Mouse (Mus musculus) embryonic facial prominence, embryonic 11.5 days (tissue): Measurements from ENCODE around the gene Zfp260. TPM values are rescaled to one million over a fixed set of nuclear protein-coding genes. Genes with fewer than 3 reads are reported as not detected.

Experiments used
- ATAC-seq: fragments of 200-750 bp; cut with Nextera tagmentation; replicated peaks from 2 replicates; pipeline ENCODE4 v1.8.0; 2017; ENCODE audit warnings: low read depth; ENCODE audit not compliant: insufficient number of reproducible peaks, low FRiP score, low TSS enrichment
- DNase-seq: peaks from one replicate; pipeline ENCODE4 v3.0.0-alpha.2; 2015; ENCODE audit warnings: low spot score
- H3K27ac ChIP-seq: fragments of 300-500 bp; sonication (generic); replicated peaks from 2 replicates; pipeline ENCODE4 v1.5.1; 2014; ENCODE audit warnings: mild to moderate bottlenecking, low read depth, low read length, control low read depth
- H3K27me3 ChIP-seq: fragments of 300-500 bp; sonication (generic); 2 replicates; pipeline ENCODE4 v1.6.1; 2014; ENCODE audit warnings: mild to moderate bottlenecking, low read length, moderate library complexity, mixed read lengths; ENCODE audit not compliant: control insufficient read depth, insufficient read depth
- H3K36me3 ChIP-seq: fragments of 300-500 bp; sonication (generic); replicated peaks from 2 replicates; pipeline ENCODE4 v1.6.1; 2014; ENCODE audit warnings: low read depth, mild to moderate bottlenecking, low read length, moderate library complexity, mixed read lengths; ENCODE audit not compliant: control insufficient read depth, insufficient read depth
- H3K4me1 ChIP-seq: fragments of 300-500 bp; sonication (generic); 2 replicates; pipeline ENCODE4 v1.6.1; 2014; ENCODE audit warnings: low read length, mixed read lengths; ENCODE audit not compliant: control insufficient read depth, insufficient read depth
- H3K4me2 ChIP-seq: fragments of 300-500 bp; sonication (generic); 2 replicates; pipeline ENCODE4 v1.6.1; 2014; ENCODE audit warnings: low read depth, mild to moderate bottlenecking, control low read depth, low read length, moderate library complexity
- H3K4me3 ChIP-seq: fragments of 300-500 bp; sonication (generic); 2 replicates; pipeline ENCODE4 v1.5.1; 2014; ENCODE audit warnings: low read depth, low read length, control low read depth
- H3K9ac ChIP-seq: fragments of 300-500 bp; sonication (generic); replicated peaks from 2 replicates; pipeline ENCODE4 v1.6.1; 2014; ENCODE audit warnings: mild to moderate bottlenecking, control low read depth, low read length
- H3K9me3 ChIP-seq: fragments of 300-500 bp; sonication (generic); replicated peaks from 2 replicates; pipeline ENCODE4 v1.6.1; 2016; ENCODE audit warnings: mild to moderate bottlenecking, low read length, inconsistent platforms, mixed read lengths; ENCODE audit not compliant: control insufficient read depth
- WGBS: fragments of 180-500 bp; shearing (Covaris S2); extraction: QIAGEN DNeasy Blood & Tissue Kit; methylation state at CpG from one replicate; pipeline ENCODE4 v1.1.7; 2014; 5-methylcytosine and 5-hydroxymethylcytosine counted together
- polyA plus RNA-seq: library from polyadenylated mRNA; unstranded; fragments of >200 nt; fragmentation: Nextera tagmentation; extraction: Ambion mirVana; gene quantifications from 2 replicates; pipeline ENCODE4 v1.2.1, GENCODE M21; 2014

Zfp260 gene
- polyA plus RNA-seq, 1 experiment from 2014 or later: 161 TPM

DNA sequence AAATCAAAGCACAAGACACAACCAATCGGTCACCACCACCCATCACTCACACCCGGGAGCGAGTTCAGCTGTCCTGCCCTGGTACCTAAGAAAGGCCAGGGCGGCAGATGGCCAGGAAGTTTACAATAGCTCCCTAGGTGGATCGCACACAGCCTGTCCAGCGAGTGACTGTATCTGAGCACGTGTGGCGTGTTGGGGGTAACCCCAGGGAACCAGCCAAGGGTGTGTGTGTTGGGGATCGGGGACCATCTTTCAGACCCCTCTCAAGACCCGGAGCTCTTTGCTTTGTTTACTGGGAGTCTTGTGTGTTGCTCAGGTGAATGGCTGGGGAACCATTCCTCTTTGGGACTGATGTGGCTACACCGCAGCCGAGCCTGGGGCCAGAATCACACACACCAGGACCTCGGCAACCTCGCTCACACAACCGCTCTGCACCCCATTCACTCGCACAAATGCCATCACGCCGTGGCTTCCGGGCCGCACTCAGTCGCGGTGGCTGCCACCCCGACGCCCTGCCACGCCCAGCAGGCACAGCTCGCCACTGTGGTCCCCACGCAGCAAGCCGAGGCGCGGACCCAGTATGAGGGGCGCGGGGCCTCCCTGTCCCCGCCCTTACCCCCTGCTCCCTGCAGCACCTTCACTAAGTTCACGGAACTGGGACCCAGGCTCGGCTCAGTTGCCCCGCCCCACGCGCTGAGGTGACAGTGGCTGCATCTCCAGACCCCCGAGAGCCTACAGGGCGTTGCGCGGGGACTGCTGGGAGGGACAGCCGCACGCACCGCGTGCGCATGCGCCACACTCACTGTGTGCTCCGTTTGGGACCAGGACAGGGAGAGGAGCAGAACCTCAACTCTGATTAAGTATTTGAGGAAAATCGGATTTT lies 22.2 kb upstream of the Zfp260 start, which contains the start of gene Zfp82:
Gene Zfp82, minus strand, starts transcription at position 755 of the 883 bp plus-strand sequence.
- H3K36me3 ChIP-seq: no peaks in the 10 kb centered on the region; the same call in 1 of the 2 replicates
- H3K27me3 ChIP-seq: no peaks in the 10 kb centered on the region
- H3K9me3 ChIP-seq: no peaks in the 10 kb centered on the region
- ATAC-seq: peak; percentile 83
- no peaks in the 10 kb centered on the region for H3K4me1 ChIP-seq
- peak within 1 kb of the TSS; percentile 75 for H3K4me3 ChIP-seq
- H3K4me2 ChIP-seq: peak within 1 kb of the TSS; percentile 85
- H3K27ac ChIP-seq: peak within 1 kb of the TSS; percentile 2; the same call in 1 of the 2 replicates
- peak; percentile 90 for DNase-seq
- H3K9ac ChIP-seq: peak within 1 kb of the TSS; percentile 84
- under 1% methylated on average over 50 of the region's 50 CpGs for WGBS

DNA sequence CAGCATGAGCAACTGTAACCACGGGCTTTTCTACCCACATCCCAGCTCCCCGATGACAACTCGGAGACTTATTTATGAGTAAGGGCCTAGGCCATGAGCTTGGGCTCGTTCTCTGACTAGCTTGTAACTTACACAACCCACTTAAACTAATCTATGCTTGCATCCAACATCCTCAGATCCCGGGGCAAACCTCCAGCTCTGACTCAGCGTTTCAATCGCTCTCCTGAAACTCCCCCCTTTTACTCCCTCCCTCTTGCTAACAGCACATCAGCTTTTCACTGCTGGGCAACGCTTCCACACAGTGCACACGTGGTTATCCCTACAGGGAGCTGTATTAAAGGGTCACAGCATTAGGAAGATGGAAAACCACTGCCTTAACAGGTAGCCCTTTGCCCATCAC lies 8.1 kb upstream of the Zfp260 start:
- ATAC-seq: no peak
- H3K27ac ChIP-seq: no peak overlapping the region
- no peak overlapping the region for H3K4me3 ChIP-seq
- H3K4me1 ChIP-seq: peaks cover 2% of the 10 kb centered on the region; the same call in 1 of the 2 replicates
- no peak overlapping the region for H3K9ac ChIP-seq
- no peak overlapping the region for H3K4me2 ChIP-seq
- H3K9me3 ChIP-seq: no peaks in the 10 kb centered on the region
- peaks cover 13% of the 10 kb centered on the region for H3K36me3 ChIP-seq
- WGBS: 95% methylated on average over 9 of the region's 9 CpGs
- H3K27me3 ChIP-seq: no peaks in the 10 kb centered on the region
- DNase-seq: no peak

DNA sequence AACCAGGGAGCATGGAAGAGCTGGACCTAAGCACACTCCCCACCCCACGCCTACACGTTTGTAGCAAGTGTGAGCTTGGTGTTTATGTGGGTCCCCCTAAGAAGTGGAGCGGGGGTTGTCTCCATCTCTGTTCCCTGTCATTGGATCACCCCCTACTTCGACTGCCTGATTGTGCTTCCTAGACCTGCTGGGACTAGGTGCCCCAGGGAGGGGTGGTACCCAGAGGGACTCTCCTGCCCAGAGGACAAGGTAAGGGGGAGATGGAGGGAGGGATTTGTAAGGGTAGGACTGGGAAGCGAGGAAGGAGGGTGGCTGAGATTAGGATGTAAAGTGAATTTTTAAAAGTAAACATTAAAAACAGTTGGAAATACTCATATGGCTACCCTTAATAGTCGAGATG lies 5.2 kb upstream of the Zfp260 start:
- H3K27ac ChIP-seq: peak overlapping the region; percentile 72; the same call in 1 of the 2 replicates
- H3K4me1 ChIP-seq: peaks cover 2% of the 10 kb centered on the region; the same call in 1 of the 2 replicates
- H3K4me2 ChIP-seq: peak overlapping the region; percentile 74
- peaks cover 10% of the 10 kb centered on the region for H3K36me3 ChIP-seq
- H3K9me3 ChIP-seq: no peaks in the 10 kb centered on the region
- peak overlapping the region; percentile 70 for H3K9ac ChIP-seq
- ATAC-seq (peak; percentile 3; the same call in 1 of the 2 replicates), DNase-seq (no peak)
- peak overlapping the region; percentile 64 for H3K4me3 ChIP-seq
- H3K27me3 ChIP-seq: no peaks in the 10 kb centered on the region
- 15% methylated on average over 6 of the region's 6 CpGs for WGBS

DNA sequence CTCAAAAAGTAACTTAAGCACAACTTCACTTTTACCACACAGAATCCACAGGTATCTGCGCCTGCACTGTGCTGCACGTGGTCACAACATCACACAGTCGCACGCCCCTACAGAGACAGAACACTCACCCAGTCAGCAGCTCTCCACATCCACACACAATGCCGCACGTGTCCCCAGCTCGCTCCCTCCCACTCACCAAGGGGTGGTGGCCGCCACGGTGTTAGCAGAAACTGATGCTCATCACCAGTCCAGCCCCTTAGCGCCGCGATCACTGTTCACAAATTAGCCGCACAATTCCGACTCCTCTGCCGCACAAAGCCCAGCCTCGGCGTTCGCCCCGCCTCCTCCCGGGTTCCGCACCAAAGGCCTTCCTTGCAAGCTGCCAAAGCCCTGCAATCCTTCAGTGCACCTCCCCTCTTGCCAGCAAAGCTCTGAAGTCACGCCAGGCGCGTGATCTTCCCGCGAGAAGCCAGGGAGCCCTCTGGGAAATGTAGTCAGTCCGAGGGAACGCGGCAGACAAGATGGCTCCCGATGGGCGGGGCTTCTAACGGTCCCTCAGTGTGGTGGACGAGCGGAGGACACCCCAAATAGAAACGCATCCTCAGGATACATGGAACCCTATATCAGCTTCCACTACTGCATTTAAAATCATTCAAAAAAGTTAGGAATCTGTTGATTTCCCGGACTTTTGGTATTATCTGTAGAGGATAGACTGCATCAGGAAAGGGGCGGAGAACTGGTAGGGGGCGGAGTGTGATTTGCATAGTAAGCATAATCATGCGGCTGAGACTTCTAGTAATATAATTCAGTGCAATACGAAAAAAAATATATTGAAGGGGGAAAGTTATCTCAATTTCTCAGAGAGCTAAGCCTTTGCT lies 4.2 kb upstream of the Zfp260 start, which contains the start of the genes Gm26920 and Zfp566:
Gene Gm26920, minus strand, starts transcription at position 319 of the 878 bp plus-strand sequence.
Gene Zfp566, minus strand, starts transcription at position 436 of the 878 bp plus-strand sequence.
- under 1% methylated on average over 40 of the region's 40 CpGs for WGBS

DNA sequence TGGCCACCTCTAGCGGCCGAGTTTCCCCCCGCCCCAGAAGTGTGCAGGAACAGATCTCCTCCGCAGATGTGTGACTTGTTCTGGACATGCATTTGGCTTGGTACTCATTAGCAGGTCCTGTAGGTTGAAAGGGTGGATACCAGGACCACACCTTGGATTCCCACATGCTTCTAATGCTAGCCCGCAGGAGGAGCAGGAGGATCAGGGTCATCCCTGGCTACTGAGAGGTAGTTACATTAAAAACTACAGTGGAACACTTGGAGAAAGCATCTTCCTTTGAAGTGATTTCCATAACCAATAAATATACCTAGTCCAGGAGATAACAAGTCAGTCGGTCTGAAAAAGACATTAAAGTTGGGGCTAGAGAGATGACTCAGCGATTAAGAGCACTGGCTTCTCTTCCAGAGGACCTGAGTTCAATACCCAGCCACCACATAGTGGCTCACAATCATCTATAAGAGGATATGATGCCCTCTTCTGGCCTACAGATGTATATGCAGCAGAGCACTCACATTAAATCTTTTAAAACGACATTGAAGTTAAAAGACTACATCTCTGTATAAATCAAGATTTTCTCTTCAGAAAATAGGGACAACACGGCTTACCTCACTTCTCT lies 3.5 kb upstream of the Zfp260 start:
- peak; percentile 71 for DNase-seq
- no peak for ATAC-seq
- Histone ChIP-seq H3K9me3 (no peaks in the 10 kb centered on the region), H3K4me1 (peaks cover 2% of the 10 kb centered on the region; the same call in 1 of the 2 replicates), H3K9ac (peak overlapping the region; percentile 35; the same call in 1 of the 2 replicates), H3K27me3 (no peaks in the 10 kb centered on the region), H3K4me3 (peak overlapping the region; percentile 64), H3K27ac (no peak overlapping the region), H3K4me2 (peak overlapping the region; percentile 34), H3K36me3 (no peaks in the 10 kb centered on the region)
- 10% methylated on average over 9 of the region's 9 CpGs for WGBS

More for the DNA sequence above, 4.2 kb upstream of the Zfp260 start, which contains the start of the genes Gm26920 and Zfp566:
- peak; percentile 99 for DNase-seq
- peak; percentile 85 for ATAC-seq
- H3K9ac ChIP-seq: peak within 1 kb of the TSS; percentile 70
- peaks cover 2% of the 10 kb centered on the region; the same call in 1 of the 2 replicates for H3K4me1 ChIP-seq
- peaks cover 5% of the 10 kb centered on the region for H3K36me3 ChIP-seq
- no peaks in the 10 kb centered on the region for H3K9me3 ChIP-seq
- peak within 1 kb of the TSS; percentile 72; the same call in 1 of the 2 replicates for H3K27ac ChIP-seq
- no peaks in the 10 kb centered on the region for H3K27me3 ChIP-seq
- peak within 1 kb of the TSS; percentile 74 for H3K4me2 ChIP-seq
- H3K4me3 ChIP-seq: peak within 1 kb of the TSS; percentile 64

DNA sequence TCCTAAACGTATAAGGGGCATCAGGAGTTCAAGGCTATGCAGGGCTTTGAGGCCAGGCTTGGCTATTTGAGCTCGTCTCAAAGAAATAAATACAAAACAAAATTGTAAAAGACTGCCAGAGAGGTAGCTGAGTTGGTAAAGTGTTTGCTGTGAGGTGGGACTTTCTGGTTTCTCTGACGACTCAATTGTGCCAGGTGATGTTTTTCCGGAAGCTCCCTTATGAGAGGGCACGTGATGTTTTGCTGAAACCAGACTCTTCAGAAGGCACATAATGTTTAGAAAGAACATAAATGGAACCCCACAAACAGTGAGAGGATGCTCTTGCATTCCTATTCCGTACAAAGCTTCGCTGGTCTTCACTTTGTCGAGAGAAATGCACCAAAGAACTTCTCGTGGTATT lies 1.9 kb upstream of the Zfp260 start:
- peaks cover 2% of the 10 kb centered on the region; the same call in 1 of the 2 replicates for H3K4me1 ChIP-seq
- DNase-seq: no peak
- 83% methylated on average over 9 of the region's 9 CpGs for WGBS

DNA sequence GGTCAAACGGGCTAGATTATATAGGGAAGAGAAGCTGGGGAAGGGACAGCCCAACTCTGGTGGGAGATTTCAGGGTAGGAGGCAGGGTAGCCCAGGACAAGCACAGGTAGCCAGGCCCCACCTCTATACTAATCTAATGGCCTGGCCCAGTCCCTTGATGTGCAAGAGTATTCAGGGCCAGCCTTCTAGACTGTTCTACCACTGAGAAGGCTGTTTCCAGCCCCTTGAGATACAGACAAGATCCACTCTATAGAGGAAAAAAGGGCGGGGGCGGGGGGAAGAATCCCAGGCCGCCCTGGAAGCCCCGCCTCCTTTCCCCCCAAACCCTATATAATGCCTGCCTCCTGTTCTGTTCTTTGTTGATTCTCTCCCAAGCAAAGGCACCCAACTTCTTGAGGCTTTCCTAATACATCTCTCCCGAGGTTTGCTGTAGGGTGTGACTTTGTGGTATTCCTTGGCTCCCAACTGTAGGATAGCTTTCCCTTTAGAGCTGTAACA lies 610 bp upstream of the Zfp260 start:
- peak overlapping the region; percentile 30 for H3K4me2 ChIP-seq
- no peaks in the 10 kb centered on the region for H3K27me3 ChIP-seq
- DNase-seq (no peak), ATAC-seq (no peak)
- no peaks in the 10 kb centered on the region for H3K9me3 ChIP-seq
- no peaks in the 10 kb centered on the region for H3K36me3 ChIP-seq
- no peaks in the 10 kb centered on the region; the same call in 1 of the 2 replicates for H3K4me1 ChIP-seq
- H3K27ac ChIP-seq: no peak overlapping the region
- H3K9ac ChIP-seq: peak overlapping the region; percentile 11; the same call in 1 of the 2 replicates
- peak overlapping the region; percentile 65; the same call in 1 of the 2 replicates for H3K4me3 ChIP-seq
- WGBS: 79% methylated on average over 6 of the region's 6 CpGs

More for the DNA sequence above, 1.9 kb upstream of the Zfp260 start:
- ATAC-seq: no peak
- Histone ChIP-seq H3K9ac (no peak overlapping the region), H3K4me2 (no peak overlapping the region), H3K27ac (no peak overlapping the region), H3K27me3 (no peaks in the 10 kb centered on the region), H3K36me3 (no peaks in the 10 kb centered on the region), H3K4me3 (no peak overlapping the region), H3K9me3 (no peaks in the 10 kb centered on the region)
